Mouse (Mus musculus): ENCODE results near the gene Xpo5.

DNA sequence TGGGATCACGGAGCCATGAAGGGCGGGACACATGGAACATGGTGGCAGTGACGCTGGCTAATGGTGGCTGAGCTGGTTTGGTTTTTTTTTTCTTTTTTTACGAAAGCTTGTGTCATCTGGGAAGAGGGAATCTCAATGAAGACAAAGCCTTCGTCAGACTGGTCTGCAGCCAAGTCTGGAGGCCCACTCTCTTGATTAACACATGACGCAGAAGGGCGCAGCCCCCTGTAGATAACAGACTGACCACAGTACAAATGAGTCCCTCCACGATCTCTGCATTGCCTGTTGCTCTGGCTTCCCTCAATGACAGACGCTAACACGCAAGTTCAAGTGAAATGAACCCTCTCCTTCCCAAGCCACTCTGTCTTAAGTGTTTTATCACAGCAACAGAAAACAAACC, 72.9 kb downstream of the Xpo5 start:
- TF ChIP-seq POLR2A (IDR thresholded peaks at IDR 0.05; ENCODE audit: borderline replicate concordance, extremely low read depth, insufficient read depth, insufficient read length, poor library complexity, severe bottlenecking) (no peak), CTCF (IDR thresholded peaks at IDR 0.05; ENCODE audit: borderline replicate concordance, extremely low read depth, insufficient read depth, insufficient read length) (no peak)

Measured in brain, embryonic 14.5 days (tissue).